Mouse (Mus musculus) forebrain, embryonic 12.5 days (tissue): ENCODE measurements around the gene Cst12. TPM values are rescaled to one million over a fixed set of nuclear protein-coding genes. Genes with fewer than 3 reads are reported as not detected.
"Not testable (repeated sequence)": the region's sequence is repeated elsewhere in the genome, so short reads cannot be mapped to it uniquely, and the experiment has no call there.

ENCODE experiments used
- ATAC-seq: fragments of 200-750 bp; cut with Nextera tagmentation; 2 replicates; pipeline ENCODE4 v1.8.0; 2017; ENCODE audit warnings: moderate TSS enrichment; ENCODE audit not compliant: low FRiP score
- H3K27ac ChIP-seq: fragments of 300-500 bp; sonication (generic); 2 replicates; pipeline ENCODE4 v1.5.1; 2016; ENCODE audit warnings: mild to moderate bottlenecking
- H3K27me3 ChIP-seq: fragments of 300-500 bp; sonication (generic); 2 replicates; pipeline ENCODE4 v1.6.1; 2016; ENCODE audit warnings: mild to moderate bottlenecking
- H3K36me3 ChIP-seq: fragments of 300-500 bp; sonication (generic); replicated peaks from 2 replicates; pipeline ENCODE4 v1.6.1; 2016; ENCODE audit warnings: mild to moderate bottlenecking
- H3K4me1 ChIP-seq: fragments of 300-500 bp; sonication (generic); 2 replicates; pipeline ENCODE4 v1.6.1; 2016
- H3K4me2 ChIP-seq: fragments of 300-500 bp; sonication (generic); 2 replicates; pipeline ENCODE4 v1.6.1; 2016; ENCODE audit warnings: mild to moderate bottlenecking, moderate library complexity
- H3K4me3 ChIP-seq: fragments of 300-500 bp; sonication (generic); replicated peaks from 2 replicates; pipeline ENCODE4 v1.5.1; 2016; ENCODE audit warnings: mild to moderate bottlenecking
- H3K9ac ChIP-seq: fragments of 300-500 bp; sonication (generic); 2 replicates; pipeline ENCODE4 v1.6.1; 2016; ENCODE audit warnings: mild to moderate bottlenecking
- H3K9me3 ChIP-seq: fragments of 300-500 bp; sonication (generic); 2 replicates; pipeline ENCODE4 v1.6.1; 2016
- WGBS: fragments of 180-500 bp; shearing (Covaris S2); methylation state at CpG from one replicate; pipeline ENCODE4 v1.1.7; 2016; 5-methylcytosine and 5-hydroxymethylcytosine counted together
- polyA plus RNA-seq: library from polyadenylated mRNA; unstranded; fragments of >200 nt; fragmentation: Nextera tagmentation; extraction: Ambion mirVana; gene quantifications from 2 replicates; pipeline ENCODE4 v1.2.1, GENCODE M21; 2016

Gene Cst12
- not detected in 2 replicates for polyA plus RNA-seq

GRCm38 (mm10) chr2:148789142-148789541 lies at the start of gene Cst12:
Gene Cst12, plus strand, starts transcription at chr2:148789361.
- Histone ChIP-seq H3K27ac (no peak within 1 kb of the TSS), H3K36me3 (no peaks in the 10 kb centered on the region), H3K9me3 (no peaks in the 10 kb centered on the region), H3K4me3 (no peak within 1 kb of the TSS), H3K4me1 (no peaks in the 10 kb centered on the region), H3K9ac (no peak within 1 kb of the TSS), H3K4me2 (no peak within 1 kb of the TSS), H3K27me3 (no peaks in the 10 kb centered on the region)
- ATAC-seq: no peak
- 92% methylated on average over 6 of the region's 6 CpGs for WGBS

GRCm38 (mm10) chr2:148743001-148743400 lies 46.2 kb upstream of the Cst12 start:
- no peak for ATAC-seq
- Histone ChIP-seq H3K9ac (no peak overlapping the region), H3K4me2 (no peak overlapping the region), H3K27me3 (no peaks in the 10 kb centered on the region), H3K27ac (no peak overlapping the region), H3K4me1 (no peaks in the 10 kb centered on the region), H3K36me3 (no peaks in the 10 kb centered on the region), H3K9me3 (no peaks in the 10 kb centered on the region), H3K4me3 (no peak overlapping the region)
- 89% methylated on average over 3 of the region's 3 CpGs for WGBS

GRCm38 (mm10) chr2:148743846-148744407 lies 45.2 kb upstream of the Cst12 start:
- Histone ChIP-seq H3K4me2 (no peak overlapping the region), H3K4me3 (no peak overlapping the region), H3K9me3 (no peaks in the 10 kb centered on the region), H3K4me1 (no peaks in the 10 kb centered on the region), H3K36me3 (no peaks in the 10 kb centered on the region), H3K9ac (no peak overlapping the region), H3K27ac (no peak overlapping the region), H3K27me3 (no peaks in the 10 kb centered on the region)
- WGBS: 85% methylated on average over 3 of the region's 3 CpGs
- no peak for ATAC-seq

- H3K9ac ChIP-seq: no peak within 1 kb of the TSS
- ATAC-seq: no peak
- no peaks in the 10 kb centered on the region for H3K9me3 ChIP-seq
- no peaks in the 10 kb centered on the region for H3K36me3 ChIP-seq
- no peaks in the 10 kb centered on the region; the same call in 1 of the 2 replicates for H3K4me1 ChIP-seq
- peaks cover 4% of the 10 kb centered on the region; the same call in 1 of the 2 replicates for H3K27me3 ChIP-seq
- 81% methylated on average over 1 of the region's 1 CpGs for WGBS
- H3K4me3 ChIP-seq: no peak within 1 kb of the TSS
- no peak within 1 kb of the TSS for H3K27ac ChIP-seq
- H3K4me2 ChIP-seq: no peak within 1 kb of the TSS
Observed at GRCm38 (mm10) chr2:148750058-148750457, 39.1 kb upstream of the Cst12 start, which contains the start of gene Cstl1. Gene Cstl1, plus strand, starts transcription at chr2:148750358.

- Histone ChIP-seq H3K9me3 (no peaks in the 10 kb centered on the region), H3K27me3 (peaks cover 4% of the 10 kb centered on the region; the same call in 1 of the 2 replicates), H3K4me2 (peak overlapping the region; percentile 54), H3K9ac (0 out of 2 replicates have a peak overlapping the region, but pooled peaks have one; percentile 7), H3K4me1 (no peaks in the 10 kb centered on the region; the same call in 1 of the 2 replicates), H3K4me3 (peak overlapping the region; percentile 28), H3K27ac (no peak overlapping the region), H3K36me3 (no peaks in the 10 kb centered on the region)
- WGBS: 18% methylated on average over 15 of the region's 15 CpGs
- peak; percentile 80 for ATAC-seq
Observed at GRCm38 (mm10) chr2:148751893-148752813, 37.0 kb upstream of the Cst12 start.

- Histone ChIP-seq H3K4me2 (no peak overlapping the region), H3K27me3 (peaks cover 4% of the 10 kb centered on the region; the same call in 1 of the 2 replicates), H3K4me3 (no peak overlapping the region), H3K9ac (no peak overlapping the region), H3K27ac (no peak overlapping the region), H3K36me3 (no peaks in the 10 kb centered on the region), H3K4me1 (no peaks in the 10 kb centered on the region; the same call in 1 of the 2 replicates), H3K9me3 (no peaks in the 10 kb centered on the region)
- 79% methylated on average over 1 of the region's 1 CpGs for WGBS
- ATAC-seq: no peak
Observed at GRCm38 (mm10) chr2:148754310-148754846, 34.8 kb upstream of the Cst12 start.

- no peaks in the 10 kb centered on the region for H3K9me3 ChIP-seq
Observed at GRCm38 (mm10) chr2:148763648-148764388, 25.3 kb upstream of the Cst12 start.

GRCm38 (mm10) chr2:148771397-148771796 lies 17.8 kb upstream of the Cst12 start, which contains the start of gene Cst11:
Gene Cst11, minus strand, starts transcription at chr2:148771497.
- WGBS: 79% methylated on average over 4 of the region's 4 CpGs
- not testable (repeated sequence) for H3K4me3 ChIP-seq, H3K27me3 ChIP-seq, H3K36me3 ChIP-seq, H3K9me3 ChIP-seq, ATAC-seq, H3K4me1 ChIP-seq, H3K27ac ChIP-seq, H3K4me2 ChIP-seq, H3K9ac ChIP-seq

More at GRCm38 (mm10) chr2:148763648-148764388, 25.3 kb upstream of the Cst12 start:
- 93% methylated on average over 1 of the region's 1 CpGs for WGBS
- H3K36me3 ChIP-seq: no peaks in the 10 kb centered on the region
- no peak overlapping the region for H3K4me3 ChIP-seq
- no peaks in the 10 kb centered on the region for H3K4me1 ChIP-seq
- ATAC-seq: no peak
- H3K27me3 ChIP-seq: no peaks in the 10 kb centered on the region
- no peak overlapping the region for H3K9ac ChIP-seq
- no peak overlapping the region for H3K27ac ChIP-seq
- H3K4me2 ChIP-seq: no peak overlapping the region

GRCm38 (mm10) chr2:148781709-148782108 lies 7.5 kb upstream of the Cst12 start, which contains the start of gene 8030411F24Rik:
Gene 8030411F24Rik, plus strand, starts transcription at chr2:148782009.
- Histone ChIP-seq H3K4me1 (no peaks in the 10 kb centered on the region), H3K4me3 (no peak within 1 kb of the TSS), H3K9me3 (no peaks in the 10 kb centered on the region), H3K27me3 (no peaks in the 10 kb centered on the region), H3K27ac (no peak within 1 kb of the TSS), H3K9ac (no peak within 1 kb of the TSS), H3K4me2 (no peak within 1 kb of the TSS), H3K36me3 (no peaks in the 10 kb centered on the region)
- WGBS: 12% methylated on average over 1 of the region's 1 CpGs
- ATAC-seq: no peak

- 89% methylated on average over 1 of the region's 1 CpGs for WGBS
- no peak for ATAC-seq
Observed at GRCm38 (mm10) chr2:148798485-148798884, 9.3 kb downstream of the Cst12 start, which contains the start of gene Cst8. Gene Cst8, plus strand, starts transcription at chr2:148798785.

GRCm38 (mm10) chr2:148801491-148801921 lies 12.3 kb downstream of the Cst12 start:
- Histone ChIP-seq H3K27me3 (no peaks in the 10 kb centered on the region), H3K36me3 (no peaks in the 10 kb centered on the region), H3K9me3 (no peaks in the 10 kb centered on the region), H3K4me2 (no peak overlapping the region), H3K4me1 (no peaks in the 10 kb centered on the region), H3K27ac (no peak overlapping the region), H3K4me3 (no peak overlapping the region), H3K9ac (no peak overlapping the region)
- ATAC-seq: no peak
- 80% methylated on average over 3 of the region's 3 CpGs for WGBS

More at GRCm38 (mm10) chr2:148798485-148798884, 9.3 kb downstream of the Cst12 start, which contains the start of gene Cst8:
- Histone ChIP-seq H3K4me1 (no peaks in the 10 kb centered on the region), H3K4me3 (no peak within 1 kb of the TSS), H3K9me3 (no peaks in the 10 kb centered on the region), H3K4me2 (no peak within 1 kb of the TSS), H3K36me3 (no peaks in the 10 kb centered on the region), H3K27me3 (no peaks in the 10 kb centered on the region), H3K27ac (no peak within 1 kb of the TSS), H3K9ac (no peak within 1 kb of the TSS)
